23 mouse cellular contexts compared by ENCODE assay signal in genomic region chr13:38798514-38798913, GRCm38 (mm10).
DNase-seq lines count a peak whose midpoint lies in the region; ATAC-seq lines count a peak whose summit lies in the region.
"Had no signal": no experiment of that assay in that cellular context is flagged by ENCODE, and none has a peak within 500 bp of the region (broad histone marks: within the 10 kb centered on the region; RNA-seq: fewer than 3 reads in every experiment).

No protein-coding gene starts in this region.

- no peaks in the 10 kb centered on the region for H3K27me3 ChIP-seq in midbrain, embryonic 14.5 days (ENCODE audit: control insufficient read depth, insufficient read depth, low read length)
- H3K27me3 ChIP-seq in midbrain, embryonic 10.5 days (ENCODE audit: low read depth, poor library complexity, severe bottlenecking): no peaks in the 10 kb centered on the region
- H3K27me3 ChIP-seq in hindbrain, embryonic 15.5 days: no peaks in the 10 kb centered on the region
- H3K27me3 ChIP-seq in neural tube, embryonic 14.5 days (ENCODE audit: control insufficient read depth, insufficient read depth, low read length): no peaks in the 10 kb centered on the region
- H3K27me3 ChIP-seq: embryonic facial prominence, embryonic 13.5 days; intestine, embryonic 15.5 days had no signal

- no peak overlapping the region for H3K27ac ChIP-seq in midbrain, embryonic 14.5 days (replicated peaks; ENCODE audit: low read depth, low read length)
- H3K27ac ChIP-seq in midbrain, embryonic 10.5 days (replicated peaks): no peak overlapping the region
- H3K27ac ChIP-seq in hindbrain, embryonic 15.5 days (replicated peaks): peak overlapping the region; percentile 53
- no peak overlapping the region for H3K27ac ChIP-seq in neural tube, embryonic 14.5 days (ENCODE audit: low read depth, low read length)
- H3K27ac ChIP-seq: embryonic facial prominence, embryonic 13.5 days; gastrocnemius, adult 2 months; heart, embryonic 10.5 days; intestine, embryonic 15.5 days had no signal

- no peak overlapping the region for H3K9ac ChIP-seq in midbrain, embryonic 14.5 days (replicated peaks; ENCODE audit: low read length)
- H3K9ac ChIP-seq in hindbrain, embryonic 15.5 days: no peak overlapping the region
- no peak overlapping the region for H3K9ac ChIP-seq in neural tube, embryonic 14.5 days (replicated peaks; ENCODE audit: low read depth, low read length)
- H3K9ac ChIP-seq: embryonic facial prominence, embryonic 13.5 days; intestine, embryonic 15.5 days had no signal

- no peaks in the 10 kb centered on the region for H3K4me1 ChIP-seq in midbrain, embryonic 14.5 days (ENCODE audit: control insufficient read depth, insufficient read depth, low read length)
- no peaks in the 10 kb centered on the region for H3K4me1 ChIP-seq in midbrain, embryonic 10.5 days
- H3K4me1 ChIP-seq in hindbrain, embryonic 15.5 days (replicated peaks): no peaks in the 10 kb centered on the region; the same call in 1 of the 2 replicates
- no peaks in the 10 kb centered on the region for H3K4me1 ChIP-seq in neural tube, embryonic 14.5 days (ENCODE audit: control insufficient read depth, insufficient read depth, low read length)
- H3K4me1 ChIP-seq: heart, embryonic 10.5 days; intestine, embryonic 15.5 days had no signal

- no peak for ATAC-seq in midbrain, embryonic 14.5 days (ENCODE audit: low FRiP score, low TSS enrichment)
- no peak for ATAC-seq in hindbrain, embryonic 15.5 days (ENCODE audit: low FRiP score, low read depth)
- peak; percentile 34; the same call in 1 of the 2 replicates for ATAC-seq in neural tube, embryonic 14.5 days (ENCODE audit: low read depth)
- no peak for ATAC-seq in megakaryocyte-erythroid progenitor cell, adult 5-6 weeks (replicated peaks; ENCODE audit: low FRiP score, low TSS enrichment, poor library complexity, severe bottlenecking)
- ATAC-seq: CD4-positive, CD25-positive, alpha-beta regulatory T cell, adult 4 months; forebrain, embryonic 14.5 days; intestine, embryonic 15.5 days had no signal

- 64% methylated on average over 11 of the region's 11 CpGs for WGBS in midbrain, embryonic 14.5 days
- WGBS in midbrain, embryonic 10.5 days: 92% methylated on average over 11 of the region's 11 CpGs
- WGBS in hindbrain, embryonic 15.5 days: 40% methylated on average over 11 of the region's 11 CpGs
- WGBS in neural tube, embryonic 14.5 days: 39% methylated on average over 11 of the region's 11 CpGs

- 0 out of 2 replicates have a peak overlapping the region, but pooled peaks have one; percentile 5 for H3K4me2 ChIP-seq in midbrain, embryonic 14.5 days (ENCODE audit: low read length)
- H3K4me2 ChIP-seq in hindbrain, embryonic 15.5 days: peak overlapping the region; percentile 44
- peak overlapping the region; percentile 1; the same call in 1 of the 2 replicates for H3K4me2 ChIP-seq in neural tube, embryonic 14.5 days (ENCODE audit: low read depth, low read length)
- H3K4me2 ChIP-seq: embryonic facial prominence, embryonic 13.5 days; intestine, embryonic 15.5 days had no signal

- H3K4me3 ChIP-seq in midbrain, embryonic 14.5 days (replicated peaks; ENCODE audit: low read depth, low read length): no peak overlapping the region
- H3K4me3 ChIP-seq in midbrain, embryonic 10.5 days: no peak overlapping the region
- peak overlapping the region; percentile 7; the same call in 1 of the 2 replicates for H3K4me3 ChIP-seq in hindbrain, embryonic 15.5 days
- no peak overlapping the region for H3K4me3 ChIP-seq in neural tube, embryonic 14.5 days (ENCODE audit: low read depth, low read length)
- H3K4me3 ChIP-seq: embryonic facial prominence, embryonic 13.5 days; gastrocnemius, adult 2 months; heart, embryonic 10.5 days; intestine, embryonic 15.5 days had no signal

- intact Hi-C loops in heart, postnatal 25 days (cut with DNase I): no loop called here

- no peaks in the 10 kb centered on the region for H3K9me3 ChIP-seq in midbrain, embryonic 14.5 days (ENCODE audit: control insufficient read depth, low read length)
- H3K9me3 ChIP-seq in midbrain, embryonic 10.5 days (replicated peaks): no peaks in the 10 kb centered on the region
- H3K9me3 ChIP-seq in hindbrain, embryonic 15.5 days: no peaks in the 10 kb centered on the region
- no peaks in the 10 kb centered on the region for H3K9me3 ChIP-seq in neural tube, embryonic 14.5 days (ENCODE audit: control insufficient read depth, low read length)
- H3K9me3 ChIP-seq: embryonic facial prominence, embryonic 13.5 days; G1E; heart, embryonic 10.5 days; intestine, embryonic 15.5 days had no signal

- peak; percentile 82 for DNase-seq in heart, adult 11 months
- DNase-seq in heart, postnatal 25 days (ENCODE audit: low spot score): no peak
- DNase-seq in midbrain, embryonic 14.5 days: peak; percentile 51
- no peak for DNase-seq in midbrain, embryonic 10.5 days (ENCODE audit: low spot score)
- no peak for DNase-seq in heart, postnatal 4 days
- DNase-seq: adrenal gland, postnatal 10 days; B cell, adult 2 months; cerebellum, adult 11-12 months; cerebellum, adult 9-10 months; cerebellum, postnatal 25 days; gastrocnemius, adult 2 months; gastrocnemius, postnatal 36 days; heart, adult 18-20 months; heart, postnatal 10 days had no signal

- no peaks in the 10 kb centered on the region for H3K36me3 ChIP-seq in midbrain, embryonic 14.5 days (ENCODE audit: control insufficient read depth, insufficient read depth, low read length)
- no peaks in the 10 kb centered on the region for H3K36me3 ChIP-seq in midbrain, embryonic 10.5 days
- H3K36me3 ChIP-seq in hindbrain, embryonic 15.5 days: no peaks in the 10 kb centered on the region
- no peaks in the 10 kb centered on the region for H3K36me3 ChIP-seq in neural tube, embryonic 14.5 days (ENCODE audit: control insufficient read depth, insufficient read depth, low read length)
- H3K36me3 ChIP-seq: embryonic facial prominence, embryonic 13.5 days; G1E; heart, embryonic 10.5 days; intestine, embryonic 15.5 days had no signal

Comparison
In these comparisons a context has a peak if more than half of its experiments do, and no peak if none do; other contexts are left out.
1. DNase-seq: peak in heart, adult 11 months (single experiment) and midbrain, embryonic 14.5 days (single experiment); none in heart, postnatal 25 days (single experiment), midbrain, embryonic 10.5 days (single experiment) and heart, postnatal 4 days (single experiment).
2. Peak in every context shown above with its lines, with median percentiles within 50 percentile points of each other: H3K4me2 ChIP-seq.